Mouse (Mus musculus) ES-CJ7 (cell line): ENCODE measurements around the gene Mtif2.

Source experiments
- DNase-seq: peaks from one replicate; pipeline ENCODE4 v3.0.0; 2011; ENCODE audit warnings: low read depth, low spot score

Gene Mtif2

GRCm38 (mm10) chr11:29549425-29549778, 23.2 kb downstream of the Mtif2 start:
- no peak for DNase-seq

GRCm38 (mm10) chr11:29560452-29560851, 34.2 kb downstream of the Mtif2 start:
- DNase-seq = no peak

GRCm38 (mm10) chr11:29560990-29561389, 34.8 kb downstream of the Mtif2 start:
- DNase-seq = no peak

GRCm38 (mm10) chr11:29563406-29563805, 37.2 kb downstream of the Mtif2 start:
- no peak for DNase-seq

GRCm38 (mm10) chr11:29571536-29571935, 45.3 kb downstream of the Mtif2 start:
- DNase-seq = no peak

- DNase-seq = no peak
Observed at GRCm38 (mm10) chr11:29572656-29573055, 46.4 kb downstream of the Mtif2 start.

GRCm38 (mm10) chr11:29579610-29580009, 53.4 kb downstream of the Mtif2 start:
- no peak for DNase-seq
